Mouse (Mus musculus): ENCODE results near the gene Zfp706. TPM values are rescaled to one million over a fixed set of nuclear protein-coding genes. Genes with fewer than 3 reads are reported as not detected.

The Zfp706 gene
- polyA plus RNA-seq, 1 experiment from 2014 or later: 455 TPM

- Histone ChIP-seq H3K4me3 (no peak overlapping the region), H3K4me1 (replicated peaks) (peaks cover 4% of the 10 kb centered on the region), H3K4me2 (no peak overlapping the region), H3K9me3 (no peaks in the 10 kb centered on the region), H3K9ac (no peak overlapping the region), H3K27me3 (no peaks in the 10 kb centered on the region), H3K27ac (replicated peaks) (no peak overlapping the region), H3K36me3 (no peaks in the 10 kb centered on the region)
- no peak for ATAC-seq (ENCODE audit: low read depth)
- 81% methylated on average over 2 of the region's 2 CpGs for WGBS
Observed at GRCm38 (mm10) chr15:37034155-37034554, 26.6 kb upstream of the Zfp706 start.

- Histone ChIP-seq H3K4me2 (no peak overlapping the region), H3K9ac (no peak overlapping the region), H3K27ac (replicated peaks) (no peak overlapping the region), H3K36me3 (no peaks in the 10 kb centered on the region), H3K4me1 (replicated peaks) (peaks cover 4% of the 10 kb centered on the region), H3K4me3 (no peak overlapping the region), H3K9me3 (no peaks in the 10 kb centered on the region), H3K27me3 (no peaks in the 10 kb centered on the region)
- WGBS: 94% methylated on average over 2 of the region's 2 CpGs
- ATAC-seq (ENCODE audit: low read depth): no peak
Observed at GRCm38 (mm10) chr15:37033431-37033830, 25.9 kb upstream of the Zfp706 start.

GRCm38 (mm10) chr15:37031334-37032150 is 24.0 kb upstream of the Zfp706 start:
- Histone ChIP-seq H3K9ac (no peak overlapping the region), H3K4me1 (replicated peaks) (peaks cover 4% of the 10 kb centered on the region; the same call in 1 of the 2 replicates), H3K9me3 (no peaks in the 10 kb centered on the region), H3K27ac (replicated peaks) (peak overlapping the region; percentile 39; the same call in 1 of the 2 replicates), H3K4me3 (no peak overlapping the region), H3K36me3 (no peaks in the 10 kb centered on the region), H3K27me3 (no peaks in the 10 kb centered on the region), H3K4me2 (no peak overlapping the region)
- WGBS: 28% methylated on average over 6 of the region's 6 CpGs
- peak; percentile 82 for ATAC-seq (ENCODE audit: low read depth)

DNA sequence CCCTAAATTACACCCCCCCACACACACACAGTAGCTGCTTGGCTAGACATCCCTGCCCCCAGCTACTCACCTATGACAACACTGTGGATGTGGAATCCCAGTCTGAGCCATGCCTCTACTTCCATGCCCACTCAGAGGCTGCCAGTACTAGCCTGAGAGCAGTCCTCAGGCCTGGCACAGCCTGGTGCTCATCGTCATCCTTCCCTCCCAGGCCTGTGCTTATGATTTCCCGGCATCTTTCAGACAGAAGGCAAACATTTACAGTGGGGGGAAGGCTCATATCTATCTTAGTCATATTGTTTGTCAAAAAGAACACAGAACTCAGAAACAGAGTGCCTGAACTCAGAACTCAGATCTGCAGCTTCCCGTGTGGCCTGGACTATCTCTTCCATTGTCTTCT is 23.4 kb upstream of the Zfp706 start:
- WGBS: 86% methylated on average over 3 of the region's 3 CpGs
- Histone ChIP-seq H3K36me3 (no peaks in the 10 kb centered on the region), H3K27me3 (no peaks in the 10 kb centered on the region), H3K27ac (replicated peaks) (peak overlapping the region; percentile 39; the same call in 1 of the 2 replicates), H3K4me3 (no peak overlapping the region), H3K4me1 (replicated peaks) (peaks cover 4% of the 10 kb centered on the region; the same call in 1 of the 2 replicates), H3K9ac (no peak overlapping the region), H3K4me2 (no peak overlapping the region), H3K9me3 (no peaks in the 10 kb centered on the region)
- no peak for ATAC-seq (ENCODE audit: low read depth)

- no peak overlapping the region for H3K4me3 ChIP-seq
- H3K4me1 ChIP-seq (replicated peaks): peaks cover 4% of the 10 kb centered on the region; the same call in 1 of the 2 replicates
- H3K36me3 ChIP-seq: no peaks in the 10 kb centered on the region
- no peak overlapping the region for H3K27ac ChIP-seq (replicated peaks)
- no peaks in the 10 kb centered on the region for H3K9me3 ChIP-seq
- no peaks in the 10 kb centered on the region for H3K27me3 ChIP-seq
- no peak overlapping the region for H3K4me2 ChIP-seq
- no peak overlapping the region for H3K9ac ChIP-seq
- ATAC-seq (ENCODE audit: low read depth): no peak
Observed at GRCm38 (mm10) chr15:37027956-37028355, 20.4 kb upstream of the Zfp706 start.

GRCm38 (mm10) chr15:37026458-37026857 is 18.9 kb upstream of the Zfp706 start:
- no peak overlapping the region for H3K4me3 ChIP-seq
- no peak overlapping the region for H3K4me2 ChIP-seq
- H3K27me3 ChIP-seq: no peaks in the 10 kb centered on the region
- no peaks in the 10 kb centered on the region; the same call in 1 of the 2 replicates for H3K4me1 ChIP-seq (replicated peaks)
- no peaks in the 10 kb centered on the region for H3K36me3 ChIP-seq
- no peaks in the 10 kb centered on the region for H3K9me3 ChIP-seq
- no peak overlapping the region for H3K27ac ChIP-seq (replicated peaks)
- WGBS: 91% methylated on average over 4 of the region's 4 CpGs
- no peak overlapping the region for H3K9ac ChIP-seq
- ATAC-seq (ENCODE audit: low read depth): no peak

- Histone ChIP-seq H3K36me3 (no peaks in the 10 kb centered on the region), H3K27ac (replicated peaks) (no peak overlapping the region), H3K4me1 (replicated peaks) (no peaks in the 10 kb centered on the region), H3K4me3 (no peak overlapping the region), H3K27me3 (no peaks in the 10 kb centered on the region), H3K4me2 (no peak overlapping the region), H3K9me3 (no peaks in the 10 kb centered on the region), H3K9ac (no peak overlapping the region)
- no peak for ATAC-seq (ENCODE audit: low read depth)
Observed at GRCm38 (mm10) chr15:37020581-37021245, 13.1 kb upstream of the Zfp706 start.

- no peak overlapping the region for H3K9ac ChIP-seq
- H3K9me3 ChIP-seq: no peaks in the 10 kb centered on the region
- no peaks in the 10 kb centered on the region for H3K36me3 ChIP-seq
- no peak overlapping the region for H3K4me3 ChIP-seq
- no peak overlapping the region for H3K4me2 ChIP-seq
- ATAC-seq (ENCODE audit: low read depth): no peak
- 85% methylated on average over 3 of the region's 3 CpGs for WGBS
- no peaks in the 10 kb centered on the region for H3K27me3 ChIP-seq
- H3K27ac ChIP-seq (replicated peaks): no peak overlapping the region
- no peaks in the 10 kb centered on the region for H3K4me1 ChIP-seq (replicated peaks)
Observed at GRCm38 (mm10) chr15:37019434-37019833, 11.9 kb upstream of the Zfp706 start.

DNA sequence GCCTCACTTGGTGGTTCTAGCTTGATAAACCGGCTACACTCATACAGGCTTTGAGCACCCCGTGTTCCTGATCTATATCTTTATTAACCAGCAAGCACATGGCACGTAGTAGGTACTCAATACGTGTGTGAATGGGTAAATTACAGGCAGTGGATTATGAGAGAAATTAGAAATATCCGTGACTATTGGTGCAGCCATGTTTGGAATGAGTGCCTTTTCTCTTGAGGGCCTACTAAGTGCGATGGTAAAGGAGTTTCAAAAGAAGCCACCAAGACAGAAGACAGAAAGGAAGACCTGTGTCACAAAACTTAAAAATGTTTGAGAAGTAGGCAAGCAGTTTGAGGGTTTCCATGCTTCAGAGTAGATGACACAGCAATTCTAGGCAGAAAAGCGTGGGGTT is 4.3 kb upstream of the Zfp706 start:
- no peak for ATAC-seq (ENCODE audit: low read depth)
- Histone ChIP-seq H3K27me3 (no peaks in the 10 kb centered on the region), H3K4me1 (replicated peaks) (peaks cover 6% of the 10 kb centered on the region), H3K36me3 (no peaks in the 10 kb centered on the region), H3K4me3 (no peak overlapping the region), H3K9ac (no peak overlapping the region), H3K27ac (replicated peaks) (no peak overlapping the region), H3K4me2 (no peak overlapping the region), H3K9me3 (no peaks in the 10 kb centered on the region)
- 94% methylated on average over 7 of the region's 7 CpGs for WGBS

DNA sequence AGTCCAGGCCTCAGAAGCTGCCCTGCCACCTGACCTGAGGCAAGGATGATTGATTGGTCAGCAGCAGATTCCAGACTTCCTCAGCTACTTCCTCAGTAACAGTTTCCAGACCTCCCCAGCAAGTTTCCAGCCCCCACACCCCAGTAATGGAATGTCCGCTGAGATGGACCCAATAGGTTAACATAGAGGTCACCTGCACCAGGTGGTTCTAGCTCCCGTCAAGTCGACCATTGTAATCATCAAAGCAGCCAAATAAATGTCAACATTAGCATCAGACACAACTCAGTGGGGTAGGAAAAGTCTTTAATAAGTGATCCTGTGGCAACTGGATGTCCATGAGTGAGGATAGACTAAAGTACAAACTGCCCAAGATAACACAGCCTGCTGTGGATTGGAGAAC is 3.7 kb upstream of the Zfp706 start:
- Histone ChIP-seq H3K4me1 (replicated peaks) (peaks cover 9% of the 10 kb centered on the region), H3K9ac (no peak overlapping the region), H3K36me3 (no peaks in the 10 kb centered on the region), H3K4me2 (no peak overlapping the region), H3K27ac (replicated peaks) (no peak overlapping the region), H3K27me3 (no peaks in the 10 kb centered on the region), H3K9me3 (no peaks in the 10 kb centered on the region), H3K4me3 (no peak overlapping the region)
- WGBS: 75% methylated on average over 3 of the region's 3 CpGs
- no peak for ATAC-seq (ENCODE audit: low read depth)

DNA sequence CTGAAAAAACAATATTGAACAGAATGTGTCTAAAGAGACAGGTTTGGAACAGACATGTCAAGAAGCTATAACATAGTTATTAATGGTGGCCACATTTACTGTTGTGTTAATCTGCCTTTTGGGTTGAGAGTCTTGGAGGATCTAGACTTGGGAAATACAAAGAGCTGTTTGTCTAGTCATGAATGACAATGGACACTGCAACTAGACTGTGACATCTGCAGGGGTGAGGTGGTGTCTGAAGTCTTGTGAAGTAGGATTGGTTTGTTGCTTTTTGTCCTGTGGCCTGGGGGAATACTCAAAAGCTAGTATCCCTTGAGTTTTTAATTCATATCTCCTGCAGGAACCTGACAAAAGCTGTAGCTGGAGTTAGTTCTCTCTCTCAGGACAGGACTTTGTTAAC is 973 bp upstream of the Zfp706 start:
- Histone ChIP-seq H3K27ac (replicated peaks) (no peak overlapping the region), H3K4me2 (no peak overlapping the region), H3K4me1 (replicated peaks) (peaks cover 33% of the 10 kb centered on the region), H3K36me3 (no peaks in the 10 kb centered on the region), H3K27me3 (no peaks in the 10 kb centered on the region), H3K9me3 (no peaks in the 10 kb centered on the region), H3K9ac (no peak overlapping the region), H3K4me3 (no peak overlapping the region)
- ATAC-seq (ENCODE audit: low read depth): no peak

- H3K27me3 ChIP-seq: no peaks in the 10 kb centered on the region
- ATAC-seq (ENCODE audit: low read depth): no peak
- peak overlapping the region; percentile 70 for H3K4me2 ChIP-seq
- peak overlapping the region; percentile 91 for H3K9ac ChIP-seq
- peak overlapping the region; percentile 93 for H3K4me3 ChIP-seq
- H3K27ac ChIP-seq (replicated peaks): peak overlapping the region; percentile 98
- 28% methylated on average over 8 of the region's 8 CpGs for WGBS
- H3K4me1 ChIP-seq (replicated peaks): peaks cover 33% of the 10 kb centered on the region
- H3K9me3 ChIP-seq: no peaks in the 10 kb centered on the region
- peaks cover 6% of the 10 kb centered on the region for H3K36me3 ChIP-seq
Observed at GRCm38 (mm10) chr15:37007959-37008419, 416 bp upstream of the Zfp706 start.
